Mouse (Mus musculus): Measurements from ENCODE around the gene Cd320.

DNA sequence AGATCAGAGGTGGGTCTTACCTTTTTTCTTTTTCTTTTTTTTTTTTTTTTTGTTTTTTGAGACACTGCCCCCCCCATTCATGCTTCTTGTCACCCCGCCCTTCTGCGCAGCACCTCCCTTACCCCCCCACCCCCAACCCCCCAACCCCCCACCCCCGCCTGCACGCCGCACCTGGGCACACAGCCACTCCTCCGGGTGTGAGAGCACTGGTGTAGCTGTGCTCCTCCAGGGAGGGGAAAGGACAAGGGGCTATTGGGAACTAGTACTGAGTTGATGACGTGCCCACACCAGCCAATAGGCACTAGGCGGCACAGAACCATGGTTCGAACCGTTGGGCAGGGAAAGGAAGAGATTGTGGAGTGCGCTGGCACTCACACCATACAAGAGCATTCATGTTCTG, 31.5 kb downstream of the Cd320 start:
- TF ChIP-seq CTCF (IDR thresholded peaks at IDR 0.05 in 2 of 3, conservative IDR thresholded peaks at IDR 0.05 in 1 of 3; ENCODE audit: control insufficient read depth in 1 of 3, insufficient read depth in 1 of 3, low read depth in 2 of 3, low read length in 3 of 3, poor library complexity in 1 of 3, severe bottlenecking in 1 of 3) (no peak), RCOR1 (IDR thresholded peaks at IDR 0.05; ENCODE audit: low read depth, low read length) (no peak), POLR2AphosphoS2 (IDR thresholded peaks at IDR 0.05; ENCODE audit: low read length) (no peak), TAL1 (IDR thresholded peaks at IDR 0.05; ENCODE audit: low read length) (no peak), MAX (IDR thresholded peaks at IDR 0.05; ENCODE audit: low read length) (no peak), KAT2A (conservative IDR thresholded peaks at IDR 0.05; ENCODE audit: low read depth, low read length) (no peak), EP300 (IDR thresholded peaks at IDR 0.05; ENCODE audit: low read depth in 1 of 2, low read length in 2 of 2) (no peak), ZNF384 (IDR thresholded peaks at IDR 0.05; ENCODE audit: low read depth, low read length) (no peak), GATA1 (IDR thresholded peaks at IDR 0.05; ENCODE audit: low read depth, low read length) (no peak), HCFC1 (IDR thresholded peaks at IDR 0.05; ENCODE audit: low read depth, low read length) (no peak)

Data from MEL (cell line).